Mouse (Mus musculus) brown adipose tissue, adult 24 weeks (tissue): ENCODE measurements at regions not wholly inside any gene's neighbourhood (a gene's known extent, or its start where the extent isn't known, plus 50 kb on each side); places are given as distances from the start of the nearest gene placed in this dataset.

Experiments used
- H3K27ac ChIP-seq: fragments of 200-500 bp; replicated peaks from 2 replicates; pipeline ENCODE4 v1.5.1; 2012; ENCODE audit warnings: low read depth, mild to moderate bottlenecking, low read length
- H3K4me1 ChIP-seq: fragments of 200-500 bp; 2 replicates; pipeline ENCODE4 v1.6.1; 2012; ENCODE audit warnings: low read length, mixed read lengths; ENCODE audit not compliant: control insufficient read depth, insufficient read depth, insufficient read length
- H3K4me3 ChIP-seq: fragments of 200-500 bp; 2 replicates; pipeline ENCODE4 v1.5.1; 2012; ENCODE audit warnings: low read depth, mild to moderate bottlenecking, low read length, moderate library complexity; ENCODE audit not compliant: insufficient read depth

GRCm38 (mm10) chr3:134694893-134695292 lies 133.9 kb upstream of the Tacr3 start:
- no peaks in the 10 kb centered on the region for H3K4me1 ChIP-seq
- no peak overlapping the region for H3K4me3 ChIP-seq

GRCm38 (mm10) chr3:134718620-134719019 lies 110.2 kb upstream of the Tacr3 start:
- no peaks in the 10 kb centered on the region for H3K4me1 ChIP-seq
- H3K27ac ChIP-seq = no peak overlapping the region
- no peak overlapping the region for H3K4me3 ChIP-seq

More at GRCm38 (mm10) chr3:134694893-134695292, 133.9 kb upstream of the Tacr3 start:
- H3K27ac ChIP-seq = no peak overlapping the region

- Histone ChIP-seq H3K27ac (no peak overlapping the region), H3K4me1 (no peaks in the 10 kb centered on the region), H3K4me3 (no peak overlapping the region)
Measured at GRCm38 (mm10) chr3:134735684-134736083, 93.1 kb upstream of the Tacr3 start.

GRCm38 (mm10) chr3:134761108-134761507 lies 67.7 kb upstream of the Tacr3 start:
- Histone ChIP-seq H3K4me1 (no peaks in the 10 kb centered on the region), H3K4me3 (no peak overlapping the region), H3K27ac (no peak overlapping the region)

GRCm38 (mm10) chr3:134763264-134763936 lies 65.4 kb upstream of the Tacr3 start:
- H3K4me1 ChIP-seq = no peaks in the 10 kb centered on the region
- no peak overlapping the region for H3K27ac ChIP-seq
- H3K4me3 ChIP-seq = no peak overlapping the region
